Mouse (Mus musculus) ES-CJ7 (cell line): ENCODE measurements at regions not wholly inside any gene's neighbourhood (a gene's known extent, or its start where the extent isn't known, plus 50 kb on each side); places are given as distances from the start of the nearest gene placed in this dataset.

Source experiments
- DNase-seq: peaks from one replicate; pipeline ENCODE4 v3.0.0; 2011; ENCODE audit warnings: low read depth, low spot score

DNA sequence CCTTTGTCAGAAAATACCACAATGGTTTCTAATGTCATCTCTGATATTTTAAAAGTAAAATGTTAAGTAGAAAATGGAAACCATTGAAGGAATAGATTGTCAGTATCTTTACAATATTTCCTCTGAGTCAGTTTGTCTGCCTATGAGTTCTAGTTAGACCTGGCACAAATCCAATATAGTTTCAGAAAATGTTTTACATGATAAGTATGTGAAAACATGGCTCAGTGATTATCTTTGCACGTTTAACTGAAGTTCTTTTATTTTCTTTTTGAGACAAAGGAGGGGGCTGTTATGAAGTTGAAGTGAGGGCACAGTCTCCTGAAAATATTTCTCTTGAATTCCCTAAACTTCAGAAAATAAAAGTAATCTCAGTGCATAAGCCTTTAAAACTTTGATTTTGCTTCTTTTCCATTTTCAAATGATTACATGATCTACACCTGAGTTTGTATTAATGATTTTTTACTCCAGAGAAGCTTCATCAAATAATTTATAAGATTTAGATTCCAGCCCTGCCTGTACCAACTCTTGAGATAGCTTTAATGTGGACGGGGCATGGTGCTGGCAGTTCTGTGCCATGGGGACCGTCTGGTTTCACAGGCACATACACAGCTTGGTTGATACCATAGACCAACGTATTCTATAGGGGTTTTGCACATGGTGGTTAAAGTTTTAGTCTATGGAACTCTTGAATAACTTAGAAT is 336.5 kb downstream of the Pdha2 start:
- no peak for DNase-seq

DNA sequence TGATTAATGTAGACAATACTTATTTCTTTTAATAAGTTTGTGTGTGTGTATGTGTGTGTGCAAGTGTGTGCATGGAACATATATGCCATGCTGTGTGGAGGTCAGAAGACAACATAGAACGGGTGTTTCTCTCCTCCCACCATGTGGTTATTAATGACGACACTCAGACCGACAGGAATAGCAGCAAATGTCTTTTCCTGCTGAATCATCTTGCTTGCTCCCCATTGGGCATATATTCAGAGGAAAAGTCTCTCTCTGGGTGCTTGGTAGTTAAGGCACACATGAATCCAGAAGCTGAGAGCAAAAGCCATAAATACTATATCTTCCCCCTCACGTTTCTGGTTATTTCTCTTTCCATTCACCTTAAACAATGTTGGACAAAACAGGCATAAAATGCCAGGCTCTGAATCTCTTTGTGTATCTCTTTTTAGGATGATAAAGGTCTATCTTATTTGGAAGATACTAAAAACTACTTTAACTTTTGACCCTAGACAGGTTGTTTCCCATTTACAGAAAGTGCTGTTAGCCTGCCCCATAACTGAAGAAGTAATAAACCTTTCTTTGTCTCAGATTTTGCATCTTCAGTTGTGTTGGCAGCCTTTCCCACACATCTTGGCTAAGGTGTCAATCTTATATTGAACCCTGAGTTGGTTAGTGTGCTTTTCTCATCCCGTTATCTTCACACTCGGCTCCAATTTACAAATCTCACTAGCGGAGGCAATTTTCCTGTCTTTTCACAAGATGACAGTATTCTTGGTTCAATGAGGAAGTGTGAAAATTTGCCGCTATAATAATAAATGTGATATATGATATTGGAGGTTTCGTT is 337.9 kb downstream of the Pdha2 start:
- DNase-seq: no peak

DNA sequence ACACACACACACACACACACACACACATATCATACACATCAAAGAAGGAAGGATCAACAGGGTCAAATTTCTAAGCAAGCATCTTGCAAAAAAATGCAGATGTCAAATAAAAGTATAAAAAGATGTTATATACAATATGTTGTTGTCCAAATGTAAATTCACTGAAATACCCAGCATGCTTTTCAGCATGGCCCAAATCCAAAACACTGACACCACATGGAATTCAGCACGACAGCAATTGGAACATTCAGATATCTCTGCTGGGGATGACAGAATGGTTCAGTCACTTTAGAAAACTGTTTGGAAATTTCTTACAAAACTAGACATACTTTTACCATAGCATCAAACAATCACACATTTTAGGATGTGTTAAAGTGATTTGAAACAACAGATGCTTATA is 339.6 kb downstream of the Pdha2 start:
- DNase-seq: no peak

DNA sequence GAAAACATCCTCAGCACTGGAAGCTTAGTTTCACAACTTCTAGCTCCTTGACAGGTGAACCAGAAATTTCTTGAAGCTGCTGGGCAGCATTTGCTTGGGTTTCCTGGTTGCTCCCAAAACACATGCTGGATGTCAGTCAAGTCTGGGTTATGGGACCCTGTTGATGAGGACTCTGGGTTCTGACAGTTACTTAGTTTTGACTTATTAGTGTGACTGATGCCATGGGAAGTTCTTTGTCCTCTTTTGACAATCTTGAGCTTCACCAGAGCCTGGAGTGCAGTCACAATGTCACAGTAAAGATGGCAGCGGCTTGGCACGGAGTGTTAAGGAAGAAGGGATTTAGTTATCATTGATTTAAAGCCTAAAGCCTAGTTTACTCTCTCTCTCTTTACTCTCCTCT is 340.9 kb downstream of the Pdha2 start:
- DNase-seq: no peak

DNA sequence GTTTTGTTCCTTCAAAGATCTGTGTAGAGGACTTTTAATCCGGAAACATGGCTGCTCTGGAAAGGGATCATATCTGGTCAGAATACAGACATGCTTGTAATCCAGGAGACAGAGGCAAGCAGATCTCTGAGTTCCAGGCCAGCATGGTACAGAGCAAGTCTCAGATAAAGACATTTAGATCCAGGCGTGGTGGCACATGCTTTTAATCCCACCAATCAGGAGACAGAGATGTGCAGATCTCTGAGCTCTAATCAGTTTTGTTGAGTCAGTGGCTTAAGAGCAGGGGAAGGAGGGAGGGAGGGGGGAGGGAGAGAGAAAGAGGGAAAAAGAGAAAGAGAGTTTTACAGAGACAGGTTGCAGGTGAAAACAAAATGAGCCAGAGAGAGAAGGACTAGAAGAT is 372.0 kb downstream of the Pdha2 start:
- no peak for DNase-seq

DNA sequence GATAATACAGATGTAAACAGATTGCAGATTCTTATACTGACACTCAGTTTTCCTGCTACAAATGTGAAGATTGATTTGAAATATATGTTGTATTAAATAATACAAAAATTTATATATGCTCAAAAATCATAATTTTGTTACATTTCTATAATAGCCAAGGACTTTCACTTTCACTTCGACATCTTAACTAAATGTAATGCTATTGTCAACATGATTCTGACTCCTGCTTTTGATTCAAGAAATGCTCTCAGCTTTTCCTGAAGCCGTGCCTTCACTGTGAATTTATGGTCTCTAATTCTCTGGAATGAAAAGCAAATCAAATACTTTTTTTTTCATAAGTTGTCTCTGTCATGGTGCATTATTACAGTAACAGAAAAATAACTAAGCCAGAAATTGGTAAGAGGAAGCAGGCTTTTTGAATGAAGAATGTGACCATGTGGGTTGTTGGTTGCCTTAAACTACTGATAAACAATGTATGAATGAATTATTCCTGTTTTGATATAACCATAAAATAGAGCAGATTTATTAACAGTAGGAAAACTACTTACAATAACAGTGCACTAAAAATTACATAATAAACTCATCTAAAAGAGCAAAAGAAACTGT is 374.1 kb downstream of the Pdha2 start:
- DNase-seq: no peak

DNA sequence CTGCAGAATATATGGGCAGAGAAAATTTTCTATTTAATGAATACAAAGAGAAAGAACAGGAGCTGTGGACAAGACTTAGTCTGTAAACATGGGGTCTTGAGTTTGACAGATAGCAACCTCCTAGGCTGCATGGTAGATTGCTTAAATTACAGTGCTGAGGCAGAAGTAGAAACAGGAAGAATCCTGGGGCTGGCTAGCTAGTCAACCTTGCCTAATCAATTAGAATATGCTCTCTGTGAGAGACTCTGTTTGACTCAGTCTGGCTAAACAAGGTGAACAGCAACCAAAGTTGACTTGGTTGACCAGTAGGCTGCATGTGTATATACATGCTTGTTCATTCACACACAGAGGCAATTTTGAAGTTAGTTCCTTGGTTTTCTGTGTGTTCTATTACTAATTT is 390.9 kb downstream of the Pdha2 start:
- no peak for DNase-seq

DNA sequence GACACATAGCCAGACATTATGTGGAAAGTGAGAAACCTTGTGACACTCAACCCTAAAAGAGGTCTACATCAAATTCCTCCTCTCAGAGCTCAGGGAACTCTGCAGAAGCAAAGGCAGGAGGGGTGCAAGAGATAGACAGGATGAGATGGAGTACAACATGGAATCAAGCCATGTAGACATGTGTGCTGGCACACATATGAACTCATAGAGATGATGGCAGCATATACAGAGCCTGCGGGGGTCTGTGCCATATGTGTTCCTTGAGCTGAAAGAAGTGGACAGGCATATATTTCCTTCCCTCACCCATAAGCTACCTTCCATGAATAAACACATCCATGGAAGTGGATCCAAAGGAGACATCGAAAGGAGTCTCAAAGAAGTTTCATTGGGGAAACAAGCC is 406.6 kb downstream of the Pdha2 start:
- no peak for DNase-seq

DNA sequence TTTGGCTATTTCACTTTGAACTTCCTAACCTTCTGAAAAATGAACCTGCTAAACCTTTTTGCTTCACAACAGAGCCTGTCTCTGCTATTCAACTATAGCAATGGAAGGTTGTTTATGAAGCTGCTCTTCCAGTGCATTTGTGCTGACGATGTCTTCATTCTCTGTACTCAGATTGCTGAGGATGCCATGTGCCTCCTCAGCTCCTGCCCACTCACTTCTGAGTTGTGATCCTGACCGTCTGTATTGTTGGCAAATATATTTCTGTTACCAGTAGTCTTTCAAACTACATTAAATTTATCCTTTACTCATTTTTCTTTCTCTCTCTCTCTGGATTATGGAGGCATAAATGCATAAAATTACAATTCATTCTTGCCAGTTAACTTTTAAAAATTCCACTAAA is 419.2 kb downstream of the Pdha2 start:
- no peak for DNase-seq

DNA sequence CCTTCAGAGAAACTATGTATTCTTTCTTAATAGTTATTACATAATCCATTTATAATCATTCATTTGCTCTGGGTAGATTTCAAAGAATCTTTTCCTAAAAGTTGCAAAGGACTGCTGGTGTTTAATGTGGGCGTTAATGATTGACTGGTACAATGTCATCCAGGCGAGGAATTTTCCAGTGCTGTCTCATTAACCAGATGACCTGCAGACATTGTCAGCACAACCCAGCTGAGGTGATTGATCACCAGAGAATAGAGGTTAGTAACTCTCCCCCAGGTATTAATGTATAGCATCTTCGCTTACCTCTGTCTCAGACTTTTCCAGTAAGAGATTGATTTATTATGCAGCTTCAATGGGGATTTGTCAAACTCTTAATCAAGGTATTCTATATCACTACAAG is 426.5 kb downstream of the Pdha2 start:
- no peak for DNase-seq

DNA sequence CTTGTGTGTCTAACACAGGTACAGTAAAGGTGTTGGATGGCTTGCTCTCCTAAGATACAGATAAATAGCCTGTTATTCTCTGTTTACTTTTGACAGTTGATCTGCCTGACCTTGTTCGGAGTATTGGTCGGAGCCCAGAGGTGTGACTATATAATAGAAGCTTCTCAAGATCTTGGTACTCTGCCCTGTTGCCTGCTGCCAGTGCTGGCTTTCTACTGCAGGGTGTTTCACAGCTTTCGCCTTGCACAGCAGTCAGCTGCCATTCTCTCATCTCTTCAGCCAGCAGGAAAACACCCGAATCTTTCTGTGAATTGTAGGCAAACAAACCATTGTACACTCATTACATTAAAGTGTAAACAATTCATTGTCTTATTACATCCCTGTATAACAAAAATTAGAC is 452.1 kb downstream of the Pdha2 start:
- no peak for DNase-seq

DNA sequence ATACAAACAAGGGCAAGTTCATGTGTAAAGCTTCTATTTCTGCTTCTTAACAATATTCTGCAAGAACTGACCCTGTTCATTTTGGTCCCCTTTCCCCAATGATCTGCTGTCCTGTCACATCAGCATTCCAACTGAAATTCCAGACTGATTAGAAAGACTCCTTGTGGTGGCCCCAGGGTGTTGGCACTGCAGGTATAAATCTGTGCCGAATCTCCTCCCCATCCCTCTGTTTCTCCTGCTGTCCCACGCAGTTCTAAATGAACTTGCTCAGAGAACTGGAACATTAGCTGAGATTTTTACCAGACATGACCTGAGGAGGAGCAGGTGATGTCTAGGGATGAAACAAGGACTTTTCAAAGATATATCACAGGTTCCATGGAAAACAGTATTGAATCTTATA is 467.7 kb downstream of the Pdha2 start:
- no peak for DNase-seq

DNA sequence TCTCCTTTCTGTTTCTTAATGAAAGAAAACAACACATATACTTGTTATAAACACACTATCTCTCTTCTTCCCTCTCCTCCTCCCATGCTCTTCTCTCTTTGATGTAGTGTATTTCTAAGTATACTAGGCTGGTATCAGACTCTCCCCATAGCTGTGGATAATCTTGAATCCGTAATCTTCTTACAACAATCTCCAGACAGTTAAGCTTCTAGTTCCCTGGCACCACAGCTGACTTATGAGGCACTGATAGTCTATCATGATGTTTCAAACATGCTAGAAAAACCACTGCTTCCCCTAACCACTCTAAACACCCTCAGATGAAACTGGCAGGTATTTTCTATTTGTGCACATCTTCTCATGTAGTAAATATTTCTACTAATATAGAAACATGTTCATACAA is 471.7 kb downstream of the Pdha2 start:
- no peak for DNase-seq

DNA sequence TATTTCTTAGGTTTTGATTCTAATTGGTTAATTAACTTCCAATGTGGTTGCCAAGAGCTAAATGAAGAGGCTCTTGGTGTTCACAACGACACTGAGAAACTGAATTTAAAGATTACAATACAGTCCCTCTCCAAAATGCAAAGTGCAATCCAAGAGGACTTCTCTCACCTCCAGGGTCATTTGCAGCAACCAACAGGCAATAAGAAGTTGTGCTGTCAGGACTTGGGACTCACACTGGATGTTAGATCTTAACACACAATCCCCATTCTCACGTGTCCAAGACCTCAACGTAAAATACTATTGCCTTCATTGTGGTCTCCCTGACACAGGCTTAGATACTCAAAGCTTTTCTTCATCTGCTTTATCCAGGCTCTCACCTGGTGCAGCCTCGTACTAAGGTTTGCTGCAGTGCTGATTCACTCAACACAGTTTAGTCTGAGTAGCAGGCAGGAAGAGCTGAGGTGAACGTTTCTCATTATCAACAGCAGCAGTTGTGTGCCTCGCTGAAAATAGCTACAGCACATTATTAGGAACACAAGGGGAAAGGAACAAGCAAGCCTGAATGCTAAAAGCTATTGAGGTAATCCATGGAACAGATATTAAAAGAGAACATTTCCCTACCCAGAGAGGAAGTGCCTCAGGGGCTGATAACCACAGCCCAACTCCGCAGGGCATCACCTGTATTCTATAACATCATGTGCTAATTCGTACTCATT is 473.3 kb downstream of the Pdha2 start:
- no peak for DNase-seq

DNA sequence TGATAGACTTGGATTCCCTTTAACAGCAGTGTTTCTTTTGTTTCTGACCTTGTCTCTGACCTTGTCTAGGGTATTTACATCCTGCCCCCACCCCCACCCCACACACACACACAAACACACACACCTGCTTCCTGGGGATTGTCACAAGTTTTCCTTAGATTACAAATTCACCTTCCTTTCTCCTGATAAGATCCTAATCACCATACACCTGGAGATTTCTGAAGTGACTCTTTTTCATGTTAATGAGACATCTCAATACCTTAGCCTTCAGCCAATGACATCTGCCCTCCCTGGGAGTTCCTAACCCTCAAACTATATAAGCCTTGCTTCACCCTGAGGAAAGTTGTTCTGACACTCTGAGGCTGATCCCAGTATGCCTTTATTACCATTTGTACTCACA is 495.3 kb downstream of the Pdha2 start:
- peak; percentile 81 for DNase-seq

DNA sequence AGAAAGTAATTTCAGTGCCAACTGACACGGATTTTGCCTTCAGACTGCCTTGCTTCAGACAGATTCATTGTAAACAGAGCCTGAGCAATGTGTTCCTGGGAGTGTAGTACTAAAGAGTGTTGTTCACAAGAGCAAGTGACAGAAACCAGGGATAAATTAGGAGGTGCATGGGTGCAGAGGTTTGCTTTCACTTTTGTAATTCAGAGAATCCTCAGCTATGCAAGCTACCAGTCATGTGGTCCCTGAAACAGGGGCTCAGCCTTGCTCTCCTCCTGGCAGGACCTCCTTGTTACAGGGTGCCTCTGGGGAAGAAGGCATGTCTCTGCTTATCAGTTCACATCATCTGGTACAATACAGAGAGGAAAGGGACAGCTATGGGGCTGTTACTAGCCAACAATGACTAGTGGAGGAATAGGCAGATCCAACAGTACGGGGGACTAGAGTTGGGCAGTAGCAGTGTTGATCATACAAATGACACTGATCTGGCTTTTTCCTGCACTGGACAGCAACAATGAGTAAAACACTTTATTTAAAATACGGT is 504.5 kb downstream of the Pdha2 start:
- no peak for DNase-seq

DNA sequence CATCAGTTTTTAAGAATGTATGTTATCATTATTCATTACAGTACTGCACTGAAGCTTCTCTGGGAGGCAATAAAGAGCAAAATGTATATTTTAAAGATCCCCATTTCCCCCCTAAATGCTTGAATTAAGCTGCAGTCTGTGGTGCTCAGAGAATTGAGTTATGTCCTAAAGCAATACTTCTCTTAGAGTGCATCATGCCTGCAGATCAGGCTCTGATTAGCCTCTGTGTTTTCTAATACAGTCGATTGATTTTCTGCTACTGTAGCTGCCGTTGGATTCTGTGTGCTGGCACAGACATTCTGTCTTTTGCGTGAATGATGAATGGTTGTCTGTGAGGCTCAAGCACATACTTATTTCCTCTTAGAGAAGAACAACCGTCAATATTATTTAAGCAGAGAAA is 505.4 kb downstream of the Pdha2 start:
- DNase-seq: no peak

DNA sequence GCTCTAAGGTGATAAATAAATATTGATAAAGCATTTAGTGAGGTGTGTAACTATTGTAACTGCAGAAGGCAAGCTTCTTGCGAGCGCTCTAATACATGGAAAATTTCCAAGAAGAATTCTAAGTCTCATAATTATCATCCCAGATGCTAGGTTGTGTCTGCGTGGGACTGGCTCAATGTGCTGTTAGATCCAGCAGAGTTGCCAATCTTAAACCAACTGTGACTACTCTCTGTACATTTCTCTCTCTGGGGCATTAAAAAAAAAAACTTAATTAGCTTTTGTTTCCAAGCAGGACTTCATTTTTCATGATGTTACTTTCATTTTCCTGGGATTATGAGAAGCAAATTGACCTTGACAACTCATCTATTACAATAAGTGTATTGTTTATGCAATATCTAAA is 506.6 kb downstream of the Pdha2 start:
- no peak for DNase-seq

DNA sequence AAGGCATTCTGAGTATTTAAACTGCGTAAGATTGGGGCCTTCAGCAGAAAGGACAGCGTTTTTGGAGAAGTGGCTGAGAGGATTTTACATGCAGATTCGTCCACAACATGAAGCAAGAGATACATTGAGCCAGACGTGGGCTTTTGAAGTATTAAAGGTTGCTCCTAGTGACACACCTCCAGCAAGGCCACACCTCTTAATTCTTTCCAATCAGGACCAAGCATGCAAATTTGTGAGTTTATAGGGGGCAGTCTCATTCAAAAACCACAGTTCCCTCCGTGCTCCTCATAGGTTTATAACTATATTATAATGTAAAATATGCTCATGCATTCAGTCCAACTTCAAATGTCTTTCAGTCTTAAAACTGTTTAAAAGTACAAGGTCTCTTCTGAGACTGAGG is 509.2 kb downstream of the Pdha2 start:
- DNase-seq: no peak

DNA sequence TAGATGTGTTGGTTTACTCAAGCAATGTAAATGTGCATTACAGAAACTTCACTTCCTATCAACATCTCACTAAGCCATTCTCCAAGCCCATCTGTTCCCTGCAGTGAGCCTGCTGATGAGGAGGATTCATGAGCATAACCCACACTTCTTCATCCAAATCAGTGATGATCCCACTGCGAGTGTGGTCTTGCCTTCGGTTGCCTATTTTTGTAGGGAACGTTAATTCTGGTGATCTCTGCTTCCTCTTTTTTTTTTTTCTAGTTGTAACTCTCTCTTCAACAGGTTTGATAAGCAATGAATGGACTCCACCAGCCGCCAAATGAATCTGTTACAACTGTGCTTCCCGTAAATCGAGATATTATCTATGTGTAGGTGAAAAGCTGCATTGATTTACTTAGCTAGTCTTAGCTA is 509.9 kb downstream of the Pdha2 start:
- DNase-seq: no peak

DNA sequence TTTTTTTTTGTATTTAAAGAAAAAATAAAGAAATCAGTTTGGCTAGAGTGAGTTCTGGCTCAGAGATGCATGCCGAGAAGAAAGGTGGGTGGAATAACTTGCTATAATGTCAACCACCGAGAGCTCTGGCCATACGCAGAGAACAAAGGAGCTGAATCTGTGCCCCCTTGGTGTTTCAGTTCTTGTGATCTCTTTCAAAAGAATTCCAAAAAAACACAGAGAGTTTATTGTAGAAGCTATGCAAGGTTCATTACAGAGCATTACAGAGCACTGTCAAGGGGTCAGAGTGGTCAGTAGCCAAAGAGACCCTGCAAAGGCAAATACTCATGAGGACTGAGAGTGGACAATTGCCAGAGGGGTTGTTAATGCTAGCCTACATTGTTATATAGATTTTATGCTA is 514.9 kb downstream of the Pdha2 start:
- DNase-seq: no peak

DNA sequence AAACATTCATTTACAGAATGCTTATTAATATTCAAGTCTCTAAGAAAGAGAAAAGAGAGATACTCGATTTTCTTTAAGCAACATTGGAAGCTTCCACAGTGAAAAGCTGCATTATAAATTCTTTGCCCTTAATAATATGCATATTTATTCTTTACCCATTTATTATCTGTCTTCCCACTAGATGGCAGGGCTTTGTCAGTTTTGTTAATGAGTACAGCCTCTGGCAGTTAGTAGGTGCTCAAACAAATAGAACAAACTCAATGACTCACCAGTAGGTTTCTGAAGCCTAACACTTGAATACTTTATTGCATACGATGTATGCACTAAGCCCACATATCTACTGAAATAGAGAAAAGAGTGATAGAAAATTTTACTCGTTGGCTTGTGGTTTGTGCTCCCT is 529.4 kb downstream of the Pdha2 start:
- peak; percentile 2 for DNase-seq
